Mouse (Mus musculus) spleen, adult 2 months (tissue): ENCODE data around the gene Clrn3. TPM values are rescaled to one million over a fixed set of nuclear protein-coding genes. Genes with fewer than 3 reads are reported as not detected.

Source experiments
- DNase-seq, 2 experiments: peaks; one replicate each; pipeline versions ENCODE4 v3.0.0 to v3.0.0-alpha.2; 2012 to 2021; ENCODE audit warnings: low spot score in 2 of 2, low read depth in 1 of 2
- H3K27ac ChIP-seq: fragments of 200-500 bp; 2 replicates; pipeline ENCODE4 v1.5.1; 2012; ENCODE audit warnings: low read length, inconsistent platforms; ENCODE audit not compliant: insufficient read depth
- H3K27me3 ChIP-seq: fragments of 200-500 bp; 2 replicates; pipeline ENCODE4 v1.6.1; 2012; ENCODE audit warnings: mild to moderate bottlenecking, moderate library complexity, low read length, inconsistent platforms; ENCODE audit not compliant: control insufficient read depth, insufficient read depth
- H3K36me3 ChIP-seq: fragments of 200-500 bp; 2 replicates; pipeline ENCODE4 v1.6.1; 2012; ENCODE audit warnings: mild to moderate bottlenecking, low read length, inconsistent platforms; ENCODE audit not compliant: control insufficient read depth, insufficient read depth
- H3K4me1 ChIP-seq: fragments of 200-500 bp; 2 replicates; pipeline ENCODE4 v1.6.1; 2011; ENCODE audit warnings: inconsistent platforms; ENCODE audit not compliant: control insufficient read depth, insufficient read depth, insufficient read length
- H3K4me3 ChIP-seq: fragments of 200-500 bp; 2 replicates; pipeline ENCODE4 v1.5.1; 2011; ENCODE audit warnings: mild to moderate bottlenecking, inconsistent platforms; ENCODE audit not compliant: insufficient read depth, insufficient read length; ENCODE audit errors: extremely low read depth
- CTCF ChIP-seq: fragments of 200-500 bp; IDR thresholded peaks from 2 replicates; pipeline ENCODE4 v1.5.1; 2011; ENCODE audit warnings: mild to moderate bottlenecking, inconsistent platforms; ENCODE audit not compliant: insufficient read depth, insufficient read length, insufficient replicate concordance; ENCODE audit errors: extremely low read depth
- POLR2A ChIP-seq: fragments of 200-500 bp; IDR thresholded peaks from 2 replicates; pipeline ENCODE4 v1.6.1; 2011; ENCODE audit warnings: low read depth, low read length, inconsistent platforms
- WGBS: fragments of 180-500 bp; shearing (Covaris S2); methylation state at CpG from one replicate; pipeline ENCODE4 v1.1.7; 2018; 5-methylcytosine and 5-hydroxymethylcytosine counted together
- polyA plus RNA-seq: library from polyadenylated mRNA; depleted of rRNA; stranded (reverse); fragments of >200 nt; gene quantifications from 2 replicates; pipeline ENCODE4 v1.2.3, GENCODE M21; 2012

Gene Clrn3
- polyA plus RNA-seq, 1 experiment: not detected

- Histone ChIP-seq H3K4me1 (peaks cover 10% of the 10 kb centered on the region), H3K27me3 (peaks cover 10% of the 10 kb centered on the region), H3K36me3 (no peaks in the 10 kb centered on the region), H3K4me3 (peak within 1 kb of the TSS; percentile 63), H3K27ac (peak within 1 kb of the TSS; percentile 39; the same call in 1 of the 2 replicates)
- TF ChIP-seq CTCF: peak; percentile 74
- TF ChIP-seq POLR2A: no peak
- peak; percentile 27 to 58 for DNase-seq
- WGBS: 3% methylated on average over 28 of the region's 28 CpGs
These were observed 9.0 kb upstream of the Clrn3 start, which contains the start of gene Ptpre for GRCm38 (mm10) chr7:135537341-135537901. Gene Ptpre, plus strand, starts transcription at chr7:135537481.

- 48% methylated on average over 3 of the region's 3 CpGs for WGBS
- H3K27ac ChIP-seq: no peak overlapping the region
- H3K4me3 ChIP-seq: no peak overlapping the region
- H3K36me3 ChIP-seq: no peaks in the 10 kb centered on the region
- TF ChIP-seq POLR2A: no peak
- TF ChIP-seq CTCF: no peak
- peaks cover 10% of the 10 kb centered on the region for H3K27me3 ChIP-seq
- no peak for DNase-seq
- H3K4me1 ChIP-seq: peaks cover 10% of the 10 kb centered on the region
These were observed 7.5 kb upstream of the Clrn3 start for GRCm38 (mm10) chr7:135535908-135536307.

DNA sequence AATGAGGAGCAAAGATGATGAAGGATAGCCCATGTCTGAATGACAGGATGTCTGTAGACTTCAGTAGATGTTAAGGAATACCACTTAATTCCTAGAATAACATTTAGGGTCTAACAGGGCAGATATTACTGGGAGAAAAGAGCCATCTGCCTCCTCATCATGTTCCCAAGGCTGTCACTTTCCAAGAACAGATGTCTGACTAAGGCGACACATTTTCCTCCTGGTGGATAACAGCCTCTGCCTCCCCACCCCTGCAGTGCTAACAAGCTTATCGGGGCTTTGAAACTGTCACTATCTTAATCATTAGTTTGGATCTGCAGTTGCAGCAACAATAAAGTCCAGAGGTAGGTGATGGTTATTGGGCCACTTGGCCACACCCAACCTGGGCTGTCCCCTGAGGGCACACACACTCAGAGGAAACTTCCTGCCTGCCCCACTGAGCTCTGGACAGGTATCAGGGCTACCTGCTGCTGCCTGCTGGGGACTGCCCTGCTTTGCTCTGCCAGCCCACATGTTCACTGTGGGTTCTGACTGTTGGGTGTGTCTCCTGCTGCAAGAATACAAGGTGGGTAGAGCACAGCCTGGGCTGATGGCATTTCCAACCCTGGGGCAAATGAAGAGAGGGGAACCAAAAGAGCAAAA is 6.2 kb upstream of the Clrn3 start:
- WGBS: 82% methylated on average over 2 of the region's 2 CpGs
- TF ChIP-seq POLR2A (no peak), CTCF (no peak)
- no peak for DNase-seq

DNA sequence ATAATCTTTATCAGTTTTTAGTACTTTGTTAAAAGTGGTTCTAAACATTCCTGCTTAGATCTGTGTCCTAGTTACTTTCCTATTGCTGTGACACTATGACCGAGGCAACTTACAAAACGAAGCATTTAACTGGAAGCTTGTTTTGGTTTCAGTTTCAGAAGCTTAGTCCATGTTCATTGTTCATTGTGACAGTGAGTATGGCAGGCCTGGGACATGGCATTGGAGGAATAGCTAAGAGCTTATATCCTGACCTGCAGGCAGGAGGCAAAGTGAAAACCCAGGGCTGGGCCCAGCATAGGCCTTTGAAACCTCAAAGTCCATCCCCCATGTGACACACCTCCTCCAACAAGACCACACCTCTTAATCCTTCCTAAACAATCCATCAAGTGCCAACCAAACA is 614 bp upstream of the Clrn3 start:
- 69% methylated on average over 2 of the region's 2 CpGs for WGBS
- Histone ChIP-seq H3K4me3 (no peak overlapping the region), H3K27me3 (no peaks in the 10 kb centered on the region), H3K4me1 (no peaks in the 10 kb centered on the region), H3K36me3 (no peaks in the 10 kb centered on the region), H3K27ac (no peak overlapping the region)
- TF ChIP-seq CTCF: no peak
- TF ChIP-seq POLR2A: no peak
- no peak for DNase-seq

More for the DNA sequence above, 6.2 kb upstream of the Clrn3 start:
- Histone ChIP-seq H3K4me3 (no peak overlapping the region), H3K27me3 (peaks cover 10% of the 10 kb centered on the region), H3K4me1 (peaks cover 10% of the 10 kb centered on the region), H3K27ac (no peak overlapping the region), H3K36me3 (no peaks in the 10 kb centered on the region)

GRCm38 (mm10) chr7:135527169-135527568 is 1.3 kb downstream of the Clrn3 start:
- Histone ChIP-seq H3K27ac (no peak overlapping the region), H3K36me3 (no peaks in the 10 kb centered on the region), H3K4me3 (no peak overlapping the region), H3K27me3 (no peaks in the 10 kb centered on the region), H3K4me1 (no peaks in the 10 kb centered on the region; the same call in 1 of the 2 replicates)
- TF ChIP-seq CTCF (no peak), POLR2A (no peak)
- WGBS: 22% methylated on average over 3 of the region's 3 CpGs
- no peak for DNase-seq

GRCm38 (mm10) chr7:135526574-135527152 is 1.8 kb downstream of the Clrn3 start:
- TF ChIP-seq CTCF: no peak
- TF ChIP-seq POLR2A: no peak
- 71% methylated on average over 3 of the region's 3 CpGs for WGBS
- Histone ChIP-seq H3K27me3 (no peaks in the 10 kb centered on the region), H3K36me3 (no peaks in the 10 kb centered on the region), H3K4me1 (peaks cover under 1% of the 10 kb centered on the region; the same call in 1 of the 2 replicates), H3K27ac (no peak overlapping the region), H3K4me3 (no peak overlapping the region)
- no peak for DNase-seq
